Mouse (Mus musculus) kidney, postnatal 0 days (tissue): ENCODE measurements around the gene Zfp609. TPM values are rescaled to one million over a fixed set of nuclear protein-coding genes. Genes with fewer than 3 reads are reported as not detected.

Experiments used
- ATAC-seq: fragments of 200-750 bp; cut with Nextera tagmentation; replicated peaks from 2 replicates; pipeline ENCODE4 v1.8.0; 2017; ENCODE audit warnings: low read depth, moderate number of reproducible peaks, moderate TSS enrichment, moderate library complexity; ENCODE audit not compliant: low FRiP score
- DNase-seq: peaks from one replicate; pipeline ENCODE4 v3.0.0-alpha.2; 2016; ENCODE audit warnings: low spot score
- H3K27ac ChIP-seq: fragments of 300-500 bp; sonication (generic); 2 replicates; pipeline ENCODE4 v1.5.1; 2014; ENCODE audit warnings: mild to moderate bottlenecking
- H3K27me3 ChIP-seq: fragments of 300-500 bp; sonication (generic); 2 replicates; pipeline ENCODE4 v1.6.1; 2014; ENCODE audit warnings: low read length, mixed read lengths; ENCODE audit not compliant: insufficient read depth
- H3K36me3 ChIP-seq: fragments of 300-500 bp; sonication (generic); 2 replicates; pipeline ENCODE4 v1.6.1; 2014; ENCODE audit warnings: low read length, mixed read lengths; ENCODE audit not compliant: insufficient read depth
- H3K4me1 ChIP-seq: fragments of 300-500 bp; sonication (generic); replicated peaks from 2 replicates; pipeline ENCODE4 v1.6.1; 2014; ENCODE audit warnings: antibody characterized with exemption, low read length, mixed read lengths; ENCODE audit not compliant: insufficient read depth
- H3K4me2 ChIP-seq: fragments of 300-500 bp; sonication (generic); 2 replicates; pipeline ENCODE4 v1.6.1; 2014; ENCODE audit warnings: mild to moderate bottlenecking, low read length, moderate library complexity, mixed read lengths
- H3K4me3 ChIP-seq: fragments of 300-500 bp; sonication (generic); replicated peaks from 2 replicates; pipeline ENCODE4 v1.5.1; 2014; ENCODE audit warnings: low read depth, low read length
- H3K9ac ChIP-seq: fragments of 300-500 bp; sonication (generic); 2 replicates; pipeline ENCODE4 v1.6.1; 2014; ENCODE audit warnings: low read depth, low read length
- H3K9me3 ChIP-seq: fragments of 300-500 bp; sonication (generic); replicated peaks from 2 replicates; pipeline ENCODE4 v1.6.1; 2016; ENCODE audit warnings: low read length, inconsistent platforms, mixed read lengths
- CTCF ChIP-seq: IDR thresholded peaks from 2 replicates; pipeline ENCODE4 v1.5.1; 2016; ENCODE audit warnings: antibody characterized with exemption, low read depth, mild to moderate bottlenecking, moderate library complexity
- WGBS: fragments of 180-500 bp; shearing (Covaris S2); extraction: QIAGEN DNeasy Blood & Tissue Kit; methylation state at CpG from one replicate; pipeline ENCODE4 v1.1.7; 2014; 5-methylcytosine and 5-hydroxymethylcytosine counted together
- polyA plus RNA-seq: library from polyadenylated mRNA; unstranded; fragments of >200 nt; fragmentation: Nextera tagmentation; extraction: Ambion mirVana; gene quantifications from 2 replicates; pipeline ENCODE4 v1.2.1, GENCODE M21; 2015

Zfp609 gene
- polyA plus RNA-seq, 1 experiment from 2014 or later: 5.0 TPM

DNA sequence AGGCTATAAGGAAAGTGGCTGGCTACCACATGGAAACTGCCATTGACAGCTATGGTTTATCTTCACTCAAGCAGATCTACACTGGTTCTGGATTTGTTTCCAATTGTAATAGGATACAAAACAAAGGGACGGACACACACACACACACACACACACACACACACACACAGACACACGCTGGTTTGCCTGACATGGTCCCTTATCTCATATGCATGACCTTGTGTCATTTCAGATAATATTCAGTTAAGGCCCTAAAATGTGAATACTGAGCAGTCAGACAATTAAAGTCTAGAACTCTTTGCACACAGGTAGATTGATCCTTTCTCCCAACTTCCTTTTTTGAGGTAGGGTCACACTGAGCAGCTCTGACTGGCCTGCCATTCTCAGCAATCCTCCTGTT lies 80.9 kb downstream of the Zfp609 start:
- no peak overlapping the region for H3K4me2 ChIP-seq
- WGBS: 77% methylated on average over 2 of the region's 2 CpGs
- no peak for TF ChIP-seq CTCF

DNA sequence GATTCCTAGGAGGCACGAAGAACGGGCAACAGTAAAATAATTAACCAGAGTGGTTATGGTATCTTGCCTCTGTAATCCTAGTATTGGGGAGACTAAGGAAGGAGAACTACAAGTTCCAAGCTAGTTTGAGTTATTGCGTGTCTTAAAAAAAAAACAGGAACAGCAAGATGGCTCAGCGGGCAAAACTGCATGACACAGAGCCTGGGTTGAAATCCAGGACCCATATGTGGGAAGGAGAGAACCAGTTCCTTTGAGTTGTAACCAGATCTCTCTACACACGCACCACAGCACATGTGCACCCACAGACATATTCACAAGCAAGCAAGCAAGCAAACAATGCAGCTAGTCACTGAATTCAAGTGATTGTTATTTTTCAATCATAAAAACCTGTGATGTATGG lies 81.9 kb downstream of the Zfp609 start:
- 28% methylated on average over 5 of the region's 5 CpGs for WGBS
- Histone ChIP-seq H3K27me3 (no peaks in the 10 kb centered on the region), H3K9me3 (no peaks in the 10 kb centered on the region), H3K36me3 (no peaks in the 10 kb centered on the region), H3K4me3 (no peak overlapping the region), H3K4me2 (peak overlapping the region; percentile 4; the same call in 1 of the 2 replicates), H3K9ac (no peak overlapping the region), H3K4me1 (peaks cover 8% of the 10 kb centered on the region; the same call in 1 of the 2 replicates), H3K27ac (no peak overlapping the region)
- no peak for TF ChIP-seq CTCF
- ATAC-seq (no peak), DNase-seq (no peak)

More for the DNA sequence above, 80.9 kb downstream of the Zfp609 start:
- no peak overlapping the region for H3K4me3 ChIP-seq
- DNase-seq (no peak), ATAC-seq (no peak)
- no peaks in the 10 kb centered on the region for H3K27me3 ChIP-seq
- no peak overlapping the region; the same call in 1 of the 2 replicates for H3K27ac ChIP-seq
- no peaks in the 10 kb centered on the region for H3K9me3 ChIP-seq
- peaks cover 8% of the 10 kb centered on the region; the same call in 1 of the 2 replicates for H3K4me1 ChIP-seq
- no peak overlapping the region for H3K9ac ChIP-seq
- H3K36me3 ChIP-seq: no peaks in the 10 kb centered on the region

DNA sequence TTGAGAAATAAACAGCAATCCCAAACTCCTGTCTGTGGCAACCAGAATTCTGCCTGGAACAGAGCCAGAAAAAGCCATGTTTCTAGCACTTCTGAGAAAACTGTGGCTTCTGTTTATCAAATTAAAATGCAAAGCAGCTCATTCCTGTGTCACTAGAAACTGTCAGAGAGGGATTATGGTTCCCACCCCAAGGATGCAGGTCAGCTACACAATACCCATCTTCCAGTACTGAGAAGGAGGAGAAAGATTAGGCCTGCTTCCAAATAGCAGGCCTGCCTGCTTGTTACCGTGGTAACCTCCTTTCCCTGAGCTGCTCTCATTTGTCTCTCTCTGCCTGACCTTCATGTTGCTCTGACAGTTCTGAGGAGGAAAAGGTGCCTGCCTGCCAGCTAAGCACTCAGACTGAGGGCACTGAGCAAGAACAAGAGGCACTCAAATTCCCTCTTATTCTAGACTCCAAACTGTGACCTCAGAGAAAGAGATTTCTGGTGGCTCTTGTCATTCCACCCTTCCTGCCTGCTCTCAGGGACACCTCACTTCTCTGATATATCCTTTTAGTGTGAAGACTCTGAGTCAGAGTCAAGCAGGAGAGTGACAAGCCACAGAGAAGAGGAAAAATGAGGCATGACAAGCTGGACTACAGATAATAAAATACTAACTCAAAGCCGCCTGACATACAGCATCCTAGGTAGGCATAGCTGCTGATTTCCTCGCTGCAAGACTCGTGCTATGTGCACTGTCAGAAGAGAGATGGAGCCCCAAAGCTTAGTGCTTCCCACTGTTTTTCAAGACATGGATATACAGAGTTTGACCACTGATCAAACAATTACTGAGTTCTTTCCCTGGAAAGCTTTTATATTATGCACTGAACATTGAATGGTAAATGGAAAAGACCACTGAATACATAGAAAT lies 82.9 kb downstream of the Zfp609 start:
- H3K9me3 ChIP-seq: no peaks in the 10 kb centered on the region
- H3K27me3 ChIP-seq: no peaks in the 10 kb centered on the region
- DNase-seq (peak; percentile 77), ATAC-seq (no peak)
- 40% methylated on average over 4 of the region's 4 CpGs for WGBS
- peaks cover 8% of the 10 kb centered on the region; the same call in 1 of the 2 replicates for H3K4me1 ChIP-seq
- no peaks in the 10 kb centered on the region for H3K36me3 ChIP-seq
- TF ChIP-seq CTCF: no peak
- H3K4me2 ChIP-seq: no peak overlapping the region
- 0 out of 2 replicates have a peak overlapping the region, but pooled peaks have one; percentile 47 for H3K27ac ChIP-seq
- no peak overlapping the region for H3K9ac ChIP-seq
- no peak overlapping the region for H3K4me3 ChIP-seq

DNA sequence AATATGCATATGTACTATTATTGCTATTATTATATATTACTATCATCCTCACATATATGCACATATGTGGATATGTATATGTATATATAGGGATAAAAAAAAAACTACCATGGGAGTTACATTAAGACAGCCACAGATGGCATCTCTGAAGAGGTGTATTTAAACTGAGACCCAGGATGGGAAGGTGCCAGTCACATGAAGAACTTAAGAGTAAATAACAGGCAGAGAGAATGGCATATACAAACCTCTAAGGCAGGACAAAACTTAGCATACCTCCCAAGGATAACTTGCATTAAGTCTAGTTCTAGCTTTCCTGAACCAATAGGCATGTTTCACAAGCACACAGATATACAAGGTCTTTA lies 83.6 kb downstream of the Zfp609 start:
- H3K4me3 ChIP-seq: no peak overlapping the region
- H3K36me3 ChIP-seq: no peaks in the 10 kb centered on the region
- H3K9me3 ChIP-seq: no peaks in the 10 kb centered on the region
- DNase-seq (no peak), ATAC-seq (no peak)
- peaks cover 8% of the 10 kb centered on the region; the same call in 1 of the 2 replicates for H3K4me1 ChIP-seq
- H3K9ac ChIP-seq: no peak overlapping the region
- no peak for TF ChIP-seq CTCF
- H3K4me2 ChIP-seq: no peak overlapping the region
- no peak overlapping the region for H3K27ac ChIP-seq
- H3K27me3 ChIP-seq: no peaks in the 10 kb centered on the region

DNA sequence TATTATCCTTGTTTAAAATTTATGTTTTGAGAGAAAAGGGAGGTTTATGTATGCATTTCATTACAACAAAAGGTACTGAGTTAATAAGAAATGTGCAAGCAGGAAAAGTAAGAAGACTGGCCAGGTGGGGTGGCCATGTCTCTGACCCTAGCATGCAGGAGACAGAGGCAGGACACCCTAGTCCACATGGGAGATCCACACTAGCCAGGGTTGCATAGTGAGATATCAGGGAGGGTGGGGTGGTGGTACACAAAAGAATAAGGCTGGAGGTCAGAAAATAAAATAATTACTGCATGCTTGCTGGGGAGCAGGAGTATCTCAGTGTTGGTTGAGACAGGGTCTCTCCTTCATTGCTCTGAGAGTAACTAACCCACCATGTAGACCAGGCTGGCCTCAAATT lies 84.0 kb downstream of the Zfp609 start:
- Histone ChIP-seq H3K4me2 (no peak overlapping the region), H3K9me3 (no peaks in the 10 kb centered on the region), H3K4me3 (no peak overlapping the region), H3K4me1 (peaks cover 8% of the 10 kb centered on the region; the same call in 1 of the 2 replicates), H3K36me3 (no peaks in the 10 kb centered on the region), H3K27ac (no peak overlapping the region), H3K27me3 (no peaks in the 10 kb centered on the region), H3K9ac (no peak overlapping the region)
- DNase-seq (no peak), ATAC-seq (no peak)
- no peak for TF ChIP-seq CTCF

DNA sequence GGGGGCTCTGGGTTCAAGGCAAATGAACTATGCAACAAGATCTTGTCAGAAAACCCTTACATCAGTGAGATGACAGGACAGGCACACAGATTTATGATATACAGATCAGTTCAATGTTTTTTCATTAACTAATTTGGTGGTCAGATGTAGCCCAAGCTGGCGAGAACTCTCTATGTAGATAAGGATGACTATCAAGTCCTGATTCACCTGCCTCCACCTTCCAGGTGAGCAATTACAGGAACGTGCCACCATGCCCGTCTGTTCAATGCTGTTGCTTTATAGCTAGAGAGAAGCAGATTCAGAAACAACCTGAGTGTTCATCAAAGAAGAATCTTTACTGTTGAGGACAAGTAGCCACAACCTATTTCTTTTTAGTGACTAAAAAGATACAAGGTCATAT lies 84.6 kb downstream of the Zfp609 start:
- Histone ChIP-seq H3K4me2 (no peak overlapping the region), H3K27me3 (no peaks in the 10 kb centered on the region), H3K9me3 (no peaks in the 10 kb centered on the region), H3K27ac (no peak overlapping the region), H3K4me3 (no peak overlapping the region), H3K9ac (no peak overlapping the region), H3K4me1 (peaks cover 8% of the 10 kb centered on the region; the same call in 1 of the 2 replicates), H3K36me3 (no peaks in the 10 kb centered on the region)
- TF ChIP-seq CTCF: no peak
- 82% methylated on average over 3 of the region's 3 CpGs for WGBS
- ATAC-seq (no peak), DNase-seq (no peak)
